Mouse (Mus musculus): ENCODE data around the gene B3galt6. TPM values are rescaled to one million over a fixed set of nuclear protein-coding genes. Genes with fewer than 3 reads are reported as not detected.

Gene B3galt6
- total RNA-seq, 2 experiments from 2014 or later: 8.9 to 10.7 TPM

Other genes with a start within 250 kb of the B3galt6 start
- 10 to 100 TPM; 48.3 to 55.6 TPM for gene Atad3a, start 231.6 kb downstream of the B3galt6 start, total RNA-seq (2021)
- 10 to 100 TPM; 15.6 to 17.6 TPM for gene Vwa1, start 218.0 kb downstream of the B3galt6 start, total RNA-seq (2021)
- gene Tmem88b, start 206.8 kb downstream of the B3galt6 start, total RNA-seq (2021): 10 to 100 TPM; 16.4 to 19.0 TPM
- gene Ankrd65, start 202.2 kb downstream of the B3galt6 start, total RNA-seq (2021): under 1 TPM in 1 of 2 experiments, not detected in 1; 0.44 TPM
- gene Mrpl20, start 189.8 kb downstream of the B3galt6 start, total RNA-seq (2021): 10 to 100 TPM; 84.9 to 89.4 TPM
- 10 to 100 TPM; 60.1 to 65.5 TPM for gene Ccnl2, start 180.2 kb downstream of the B3galt6 start, total RNA-seq (2021)
- 100 to 1,000 TPM; 103 to 110 TPM for gene Aurkaip1, start 161.4 kb downstream of the B3galt6 start, total RNA-seq (2021)
- 1 to 10 TPM; 6.2 to 7.3 TPM for gene Mxra8, start 153.0 kb downstream of the B3galt6 start, total RNA-seq (2021)
- gene Dvl1, start 145.2 kb downstream of the B3galt6 start, total RNA-seq (2021): 10 to 100 TPM; 88.0 to 96.3 TPM
- under 1 TPM; 0.23 TPM for gene Tas1r3, start 129.3 kb downstream of the B3galt6 start, total RNA-seq (2021)
- 10 to 100 TPM; 23.1 to 33.8 TPM for gene Cptp, start 123.2 kb downstream of the B3galt6 start, total RNA-seq (2021)
- gene Ints11, start 123.1 kb downstream of the B3galt6 start, total RNA-seq (2021): 10 to 100 TPM; 31.7 to 33.9 TPM
- gene Pusl1, start 100.9 kb downstream of the B3galt6 start, total RNA-seq (2021): 10 to 100 TPM; 54.9 to 58.6 TPM
- gene Acap3, start 100.8 kb downstream of the B3galt6 start, total RNA-seq (2021): 100 to 1,000 TPM; 124 to 128 TPM
- gene Ube2j2, start 48.8 kb downstream of the B3galt6 start, total RNA-seq (2021): 10 to 100 TPM; 67.6 to 70.3 TPM
- 10 to 100 TPM; 16.6 to 17.7 TPM for gene C1qtnf12, start 30.3 kb downstream of the B3galt6 start, total RNA-seq (2021)
- 100 to 1,000 TPM; 213 to 215 TPM for gene Sdf4, start 223 bp upstream of the B3galt6 start, total RNA-seq (2021)
- gene Tnfrsf4, start 21.2 kb upstream of the B3galt6 start, total RNA-seq (2021): 1 to 10 TPM in 1 of 2 experiments, under 1 TPM in 1; 0.95 to 2.3 TPM
- not detected for gene Tnfrsf18, start 33.5 kb upstream of the B3galt6 start, total RNA-seq (2021)
- not detected for gene Ttll10, start 66.8 kb upstream of the B3galt6 start, total RNA-seq (2021)
- gene 9430015G10Rik, start 117.3 kb upstream of the B3galt6 start, total RNA-seq (2021): 10 to 100 TPM; 29.4 to 30.7 TPM
- gene Rnf223, start 137.9 kb upstream of the B3galt6 start, total RNA-seq (2021): 1 to 10 TPM in 1 of 2 experiments, under 1 TPM in 1; 0.77 to 1.1 TPM
- 100 to 1,000 TPM; 118 to 129 TPM for gene Agrn, start 204.8 kb upstream of the B3galt6 start, total RNA-seq (2021)
- 1 to 10 TPM in 1 of 2 experiments, under 1 TPM in 1; 0.63 to 1.4 TPM for gene Isg15, start 208.2 kb upstream of the B3galt6 start, total RNA-seq (2021)
- gene AW011738, start 210.7 kb upstream of the B3galt6 start, total RNA-seq (2021): 1 to 10 TPM; 5.8 to 6.0 TPM
- gene Perm1, start 223.2 kb upstream of the B3galt6 start, total RNA-seq (2021): under 1 TPM; 0.19 to 0.33 TPM
- gene Plekhn1, start 242.2 kb upstream of the B3galt6 start, total RNA-seq (2021): 10 to 100 TPM; 34.2 to 40.1 TPM
- gene Noc2l, start 243.4 kb upstream of the B3galt6 start, total RNA-seq (2021): 10 to 100 TPM; 70.4 to 71.6 TPM

Data from left cerebral cortex, adult 18-20 months (tissue).